Mouse (Mus musculus): ENCODE results near the gene Tsen2. TPM values are rescaled to one million over a fixed set of nuclear protein-coding genes. Genes with fewer than 3 reads are reported as not detected.

Tsen2 gene
- polyA plus RNA-seq, 1 experiment from 2014 or later = 33.4 TPM

DNA sequence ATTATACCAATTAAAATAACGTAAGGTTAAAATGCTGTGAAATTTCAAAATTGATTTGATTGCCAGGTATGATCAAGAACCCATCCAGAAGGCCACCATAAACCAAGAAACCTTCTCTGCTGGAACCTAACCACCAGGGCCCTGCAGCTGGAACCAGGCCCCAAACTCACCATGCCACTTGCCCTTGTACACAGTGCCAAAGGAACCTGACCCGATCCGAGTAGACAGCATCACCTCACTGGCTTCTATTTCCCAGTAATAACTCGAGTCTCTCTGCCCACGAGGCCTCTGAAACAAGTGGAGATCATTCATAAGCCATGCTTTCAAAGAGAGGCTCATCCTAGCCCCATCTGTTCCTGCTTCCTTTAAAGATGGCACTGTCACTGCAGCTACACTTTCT lies 81.7 kb downstream of the Tsen2 start:
- no peaks in the 10 kb centered on the region for H3K9me3 ChIP-seq (ENCODE audit: control insufficient read depth, low read length)
- no peaks in the 10 kb centered on the region for H3K27me3 ChIP-seq (ENCODE audit: control insufficient read depth, insufficient read depth, low read length)
- H3K27ac ChIP-seq (ENCODE audit: low read depth, low read length) = no peak overlapping the region
- peaks cover 94% of the 10 kb centered on the region for H3K36me3 ChIP-seq (ENCODE audit: control insufficient read depth, insufficient read depth, low read length)
- H3K9ac ChIP-seq (ENCODE audit: low read depth, low read length) = no peak overlapping the region
- no peak for ATAC-seq (ENCODE audit: low FRiP score, low TSS enrichment)
- no peak overlapping the region for H3K4me3 ChIP-seq (ENCODE audit: low read length)
- H3K4me1 ChIP-seq (ENCODE audit: control insufficient read depth, insufficient read depth, low read length) = no peaks in the 10 kb centered on the region
- H3K4me2 ChIP-seq (replicated peaks; ENCODE audit: low read depth, low read length) = no peak overlapping the region
- WGBS = 91% methylated on average over 5 of the region's 5 CpGs

Other genes with a start within 250 kb of the Tsen2 start
- 3.9 and 4.6 TPM in 2 replicates for gene Pparg, start 183.7 kb upstream of the Tsen2 start, polyA plus RNA-seq (2014; fragmentation: Nextera tagmentation; extraction: Ambion mirVana)
- 5.2 and 5.8 TPM in 2 replicates for gene Mkrn2os, start 47.9 kb downstream of the Tsen2 start, polyA plus RNA-seq (2014; fragmentation: Nextera tagmentation; extraction: Ambion mirVana)
- 18.7 and 33.4 TPM in 2 replicates for gene Mkrn2, start 57.2 kb downstream of the Tsen2 start, polyA plus RNA-seq (2014; fragmentation: Nextera tagmentation; extraction: Ambion mirVana)
- 85.9 and 125 TPM in 2 replicates for gene Raf1, start 132.0 kb downstream of the Tsen2 start, polyA plus RNA-seq (2014; fragmentation: Nextera tagmentation; extraction: Ambion mirVana)
- gene Tmem40, start 217.7 kb downstream of the Tsen2 start, polyA plus RNA-seq (2014; fragmentation: Nextera tagmentation; extraction: Ambion mirVana) = 1.4 and 1.8 TPM in 2 replicates
- 24.0 and 36.1 TPM in 2 replicates for gene Cand2, start 229.9 kb downstream of the Tsen2 start, polyA plus RNA-seq (2014; fragmentation: Nextera tagmentation; extraction: Ambion mirVana)